Mouse (Mus musculus) spleen, adult 18-20 months (tissue): ENCODE measurements around the gene Sap30.
"Not testable (repeated sequence)": the region's sequence is repeated elsewhere in the genome, so short reads cannot be mapped to it uniquely, and the experiment has no call there.

Experiments used
- DNase-seq, 2 experiments: peaks; one replicate each; pipeline ENCODE4 v3.0.0; 2022; ENCODE audit warnings: mixed read lengths in 2 of 2

The Sap30 gene

DNA sequence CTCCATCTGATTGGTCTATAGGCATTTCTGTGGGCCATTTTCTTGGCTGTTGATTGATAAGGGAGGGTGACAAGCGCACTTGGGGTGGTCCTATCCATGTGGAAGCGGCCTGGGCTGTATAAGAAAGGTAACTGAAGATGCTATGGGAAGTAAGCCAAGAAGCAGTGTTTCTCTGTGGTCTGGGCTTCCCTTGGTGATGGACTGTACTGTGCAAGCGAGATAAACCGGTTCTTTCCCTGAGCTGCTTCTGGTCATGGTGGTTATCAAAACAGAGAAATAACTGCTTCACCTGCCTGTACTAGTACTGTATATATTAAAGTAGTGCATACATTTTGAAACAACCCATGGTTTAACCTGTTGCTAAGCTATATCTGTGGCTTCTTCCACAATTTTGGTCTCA lies 4.2 kb upstream of the Sap30 start:
- no peak for DNase-seq

DNA sequence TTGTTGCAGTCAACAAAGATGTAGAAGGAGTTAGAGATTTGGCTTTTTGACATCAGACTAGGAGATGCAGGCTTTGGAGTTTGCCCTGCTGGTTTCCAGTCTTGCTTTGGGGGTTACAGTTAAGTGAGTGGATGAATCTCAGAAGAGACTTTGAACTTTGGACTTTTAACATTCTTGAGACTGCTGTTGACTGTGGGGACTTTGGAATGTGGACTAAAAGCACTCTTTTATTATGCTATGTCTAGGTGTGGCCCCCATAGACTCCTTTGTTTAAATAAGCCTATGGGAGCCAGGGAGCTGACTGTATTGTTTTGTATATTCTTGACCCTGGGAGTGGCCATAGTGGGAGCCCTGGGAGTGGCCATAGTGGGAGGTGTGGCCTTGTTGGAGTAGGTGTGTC lies 2.2 kb upstream of the Sap30 start:
- no peak for DNase-seq

DNA sequence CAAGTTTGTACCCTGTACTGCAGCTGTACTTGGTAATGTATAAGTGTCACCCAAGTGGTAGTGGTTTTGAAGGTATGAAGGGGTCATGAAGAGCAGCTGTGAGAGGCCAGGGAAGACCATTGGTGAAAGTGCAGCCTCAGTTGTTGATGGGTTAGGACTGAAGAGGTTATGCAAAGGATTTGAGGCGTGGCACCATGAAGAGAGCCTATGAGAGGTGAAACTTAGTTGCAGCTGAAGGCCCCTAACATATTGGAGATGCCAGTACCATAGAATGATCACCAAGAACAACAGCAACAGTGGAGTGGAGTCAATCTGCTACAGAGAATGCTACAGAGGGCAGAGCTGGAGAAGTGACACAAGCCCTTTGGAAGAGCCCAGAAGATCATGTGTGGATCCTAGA lies 1.7 kb upstream of the Sap30 start:
- no peak for DNase-seq

DNA sequence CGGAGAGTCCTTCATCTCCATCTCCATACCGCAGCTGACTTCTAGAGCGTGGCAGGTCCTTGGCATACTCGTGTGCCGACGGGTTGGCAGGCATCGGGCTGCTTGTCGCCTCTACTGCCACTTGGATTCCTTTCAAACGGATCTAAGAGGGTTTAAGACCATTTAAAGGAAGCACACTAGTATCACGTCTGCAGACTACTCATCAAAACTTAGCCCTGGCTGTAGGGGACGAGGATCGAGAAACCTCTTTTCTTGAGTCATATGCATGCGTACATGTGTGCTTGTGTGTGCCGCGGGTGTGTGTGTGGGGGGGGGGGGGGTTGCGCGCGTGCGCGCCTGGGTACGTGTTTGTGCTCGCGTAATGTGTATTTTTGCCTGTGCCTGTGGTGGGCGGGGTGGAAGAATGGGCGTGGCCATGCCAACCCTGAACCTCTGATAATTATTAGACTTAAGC lies 679 bp upstream of the Sap30 start:
- peak; percentile 66 to 73 for DNase-seq

DNA sequence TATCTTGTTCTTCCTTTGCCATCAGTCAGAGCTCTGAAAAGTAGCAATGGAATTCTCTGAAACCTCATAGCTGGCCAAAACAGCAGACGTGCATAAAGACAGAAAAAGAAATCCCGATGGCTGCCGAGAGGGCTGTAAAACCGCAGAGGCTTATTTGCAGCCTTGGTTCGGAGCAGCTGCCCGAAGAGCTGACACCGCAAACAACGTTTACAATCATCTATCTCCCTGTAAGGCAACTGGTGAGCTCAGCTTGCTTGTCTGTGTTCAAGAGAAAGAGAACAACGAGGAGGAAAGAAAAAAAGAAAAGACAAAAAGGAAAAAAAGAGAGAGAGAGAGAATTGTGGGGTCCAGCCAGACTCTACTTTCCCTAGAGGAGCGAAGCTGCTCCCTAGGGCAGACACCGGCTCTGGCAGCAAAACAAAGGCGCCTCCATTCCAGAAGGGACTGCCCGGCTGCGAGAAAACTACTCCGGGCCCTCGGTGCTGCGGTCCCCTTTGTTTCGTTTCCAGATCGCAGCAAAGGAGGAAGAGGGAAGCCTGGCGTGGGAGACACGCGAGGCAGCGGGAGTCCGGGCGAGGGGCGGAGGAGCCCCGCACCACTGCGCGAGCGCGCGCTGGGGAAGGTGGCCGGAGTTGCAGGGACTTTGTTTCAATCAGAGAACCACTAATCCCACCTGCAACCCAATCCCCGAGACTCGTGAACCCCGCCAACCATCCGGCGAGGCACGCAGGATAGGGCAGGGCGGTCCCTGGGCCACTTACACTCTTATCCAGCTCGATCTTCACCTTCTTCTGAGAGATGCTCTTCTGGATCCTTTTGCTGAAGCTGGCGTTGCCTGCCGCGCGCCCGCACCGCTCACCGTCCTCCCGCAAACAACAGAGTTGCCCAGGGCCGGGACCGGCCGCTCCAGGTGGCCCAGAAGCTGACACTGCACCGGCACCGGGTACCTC lies 894 bp downstream of the Sap30 start:
- peak; percentile 30 to 49 for DNase-seq

DNA sequence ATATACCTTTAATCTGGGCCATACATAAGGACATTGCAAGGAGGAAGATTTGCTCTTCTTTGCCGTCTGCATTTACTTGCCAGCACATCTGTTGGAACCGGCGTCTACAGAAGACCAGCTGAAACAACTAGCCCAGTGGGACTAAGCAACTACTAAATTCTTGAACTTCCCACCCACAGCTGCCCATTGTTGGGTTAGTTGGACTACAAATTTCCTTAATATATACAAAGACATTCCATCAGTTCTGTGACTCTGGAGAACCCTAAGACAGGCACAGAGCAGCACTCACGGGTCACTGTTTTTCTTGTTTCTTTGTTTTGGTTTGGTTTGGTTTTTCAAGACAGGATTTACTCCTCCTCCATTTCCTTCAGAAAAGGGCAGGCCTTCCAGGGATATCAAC lies 7.1 kb downstream of the Sap30 start:
- DNase-seq = no peak

DNA sequence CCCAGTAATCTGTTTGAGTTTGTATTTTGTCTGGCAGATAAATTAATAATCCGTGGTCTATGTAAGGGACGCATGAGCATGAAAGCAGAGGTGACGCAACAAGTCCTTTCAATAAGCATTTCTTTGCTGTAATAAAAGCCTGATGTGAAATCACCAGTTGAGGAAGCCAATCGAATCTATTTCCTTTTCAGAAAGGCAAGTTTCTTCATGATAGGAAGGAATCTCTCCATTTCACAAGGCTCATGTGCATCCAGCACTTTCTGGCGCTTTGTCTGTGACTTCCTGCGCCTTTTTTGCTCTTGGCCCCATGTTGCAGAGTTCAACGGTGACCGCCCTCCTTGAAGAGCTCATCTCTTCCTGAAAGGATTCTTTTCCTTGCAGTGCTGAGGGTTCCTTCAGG lies 8.0 kb downstream of the Sap30 start:
- DNase-seq = no peak

DNA sequence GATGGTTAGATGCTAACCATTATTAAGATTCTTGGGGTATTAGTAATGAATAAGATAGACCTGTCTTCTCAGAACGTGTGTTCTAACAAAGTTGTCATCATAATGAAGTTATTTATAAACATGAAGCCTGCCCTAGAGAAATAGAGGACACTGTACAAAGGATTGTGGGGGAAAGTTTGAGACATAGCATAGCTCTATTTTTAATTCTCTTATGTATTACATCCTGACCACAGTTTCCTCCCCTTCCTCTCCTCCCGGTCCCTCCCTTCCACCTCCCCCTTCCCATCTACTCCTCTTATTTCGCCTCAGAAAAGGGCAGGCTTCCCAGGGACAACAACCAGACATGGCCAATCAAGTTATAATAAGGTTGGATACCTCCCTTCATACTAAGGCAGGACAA lies 9.3 kb downstream of the Sap30 start:
- DNase-seq = no peak

DNA sequence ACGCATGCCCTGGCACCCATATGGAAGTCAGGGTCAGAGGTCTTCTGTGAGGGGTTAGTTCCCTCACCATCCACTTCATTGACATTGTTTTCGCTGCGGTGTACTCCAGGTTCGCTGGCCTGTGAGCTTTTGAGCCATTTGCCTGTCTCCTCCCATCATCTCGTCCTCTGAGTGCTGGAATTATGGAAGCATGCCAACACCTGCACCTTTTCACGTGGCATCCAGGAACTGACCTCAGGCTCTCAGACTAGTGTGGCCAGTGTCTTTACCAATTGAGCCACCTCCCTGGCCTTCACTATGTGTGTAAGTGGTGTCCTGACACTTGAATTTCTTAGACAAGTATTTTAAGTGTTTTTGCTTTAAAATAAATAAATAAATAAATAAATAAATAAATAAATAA lies 13.9 kb downstream of the Sap30 start:
- DNase-seq = no peak

DNA sequence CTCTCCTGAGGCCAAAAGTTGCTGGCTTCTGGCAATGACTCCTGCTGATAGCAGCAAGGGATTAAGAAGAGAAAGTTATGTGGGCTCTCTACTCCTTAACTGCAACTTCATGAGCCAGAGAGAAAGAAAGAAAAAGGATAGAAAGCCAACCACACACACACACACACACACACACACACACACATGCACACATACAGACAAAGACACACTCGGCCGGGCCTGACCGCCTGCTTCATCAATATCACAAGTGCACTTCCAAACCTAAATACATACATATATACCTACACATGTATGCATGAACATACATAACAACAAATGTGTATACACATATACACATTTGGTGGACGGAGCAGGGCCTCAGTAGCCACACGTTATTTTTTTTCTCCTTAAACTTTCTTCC lies 16.8 kb downstream of the Sap30 start:
- DNase-seq = no peak

DNA sequence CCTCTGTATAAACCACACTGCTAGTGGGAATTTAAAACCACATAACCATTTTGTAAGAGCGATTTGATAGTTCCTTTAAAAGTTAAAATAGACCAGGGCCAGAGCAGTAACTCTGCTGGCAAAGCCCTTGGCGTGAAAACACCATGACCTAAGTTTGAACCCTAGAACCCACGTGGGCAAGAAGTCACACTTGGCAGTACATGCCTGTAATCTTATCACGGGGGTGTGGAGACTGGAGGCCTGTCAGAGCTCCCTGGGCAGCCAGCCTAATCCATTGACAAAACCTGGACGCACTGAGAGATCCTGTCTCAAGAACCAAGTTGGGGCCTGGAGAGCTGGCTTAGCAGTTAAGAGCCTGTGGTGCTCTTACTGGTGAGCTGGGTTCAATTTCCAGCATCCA lies 19.0 kb downstream of the Sap30 start:
- no peak for DNase-seq

DNA sequence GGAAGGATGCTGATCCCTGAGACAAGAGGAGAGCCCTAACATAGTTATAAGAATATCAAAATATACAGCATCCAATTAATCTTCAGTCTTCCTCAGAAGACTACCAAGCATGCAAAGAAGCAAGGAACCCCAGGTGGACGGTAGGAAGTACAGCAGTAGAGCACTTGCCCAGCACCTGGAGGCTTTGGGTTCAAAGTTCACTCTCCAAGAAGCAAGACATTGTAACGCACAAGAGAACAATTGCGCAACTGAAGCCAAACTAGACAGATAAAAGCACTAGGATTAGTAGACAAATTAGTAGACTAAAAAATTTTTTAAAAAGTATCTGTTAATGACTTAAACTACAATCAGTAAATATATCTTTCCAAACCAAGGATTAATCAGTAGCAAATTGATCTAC lies 23.9 kb downstream of the Sap30 start:
- no peak for DNase-seq

DNA sequence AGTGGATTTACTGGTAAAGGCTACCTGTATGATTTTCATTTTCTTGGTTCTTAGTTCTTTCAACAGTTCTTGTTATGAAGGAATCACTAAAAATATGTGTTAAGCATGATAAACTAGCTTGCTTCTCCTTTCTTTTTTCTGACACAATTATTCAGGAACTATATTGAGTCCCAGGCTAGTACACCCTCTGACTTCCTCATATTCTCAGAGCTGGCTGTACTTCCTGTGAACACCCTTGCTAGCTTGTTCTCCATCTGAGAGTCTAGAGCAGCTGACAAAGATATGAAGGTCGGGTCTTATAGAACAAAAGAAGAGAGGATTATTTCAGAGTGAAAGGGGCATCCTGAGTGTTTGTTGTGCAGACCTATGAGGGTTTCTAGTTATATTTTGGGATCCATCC lies 24.8 kb downstream of the Sap30 start:
- no peak for DNase-seq

DNA sequence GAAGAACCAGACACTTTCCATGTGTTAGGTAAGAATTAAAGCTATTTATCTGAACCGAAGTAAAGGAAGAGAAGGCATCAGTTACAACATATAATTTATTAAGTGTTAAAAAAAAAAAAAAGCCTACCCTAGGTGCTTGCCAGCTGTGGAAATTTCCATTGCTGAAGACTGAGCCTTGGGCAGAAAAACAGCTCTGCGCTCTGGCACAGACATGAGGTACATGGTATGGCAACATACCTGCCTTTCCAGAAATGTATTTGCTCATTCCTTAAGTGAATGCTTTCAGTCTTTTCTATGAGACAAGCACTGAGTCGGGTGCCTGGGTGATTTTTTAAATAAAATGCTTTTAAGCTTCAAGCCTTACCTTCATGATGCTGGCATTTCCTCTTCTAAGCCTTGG lies 29.7 kb downstream of the Sap30 start:
- no peak for DNase-seq

DNA sequence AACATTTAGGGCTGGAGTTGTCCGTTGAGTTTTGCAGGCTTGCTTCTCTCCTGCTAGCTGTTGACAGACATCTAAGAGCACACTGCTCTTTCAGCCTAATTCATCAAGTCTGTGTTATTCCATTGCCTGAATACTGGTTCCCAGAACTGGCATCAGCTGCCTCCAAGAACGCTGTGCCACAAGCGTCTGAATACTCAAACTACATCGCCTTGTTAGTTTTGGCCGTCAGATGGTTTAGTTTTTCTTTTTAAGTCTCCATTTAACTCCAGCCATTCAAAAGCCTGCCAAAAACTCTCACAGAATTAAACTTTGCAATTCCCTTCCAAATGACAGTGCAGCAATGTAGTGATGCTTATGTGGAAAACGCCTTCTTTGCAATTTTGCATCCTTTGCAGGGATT lies 30.5 kb downstream of the Sap30 start:
- no peak for DNase-seq

DNA sequence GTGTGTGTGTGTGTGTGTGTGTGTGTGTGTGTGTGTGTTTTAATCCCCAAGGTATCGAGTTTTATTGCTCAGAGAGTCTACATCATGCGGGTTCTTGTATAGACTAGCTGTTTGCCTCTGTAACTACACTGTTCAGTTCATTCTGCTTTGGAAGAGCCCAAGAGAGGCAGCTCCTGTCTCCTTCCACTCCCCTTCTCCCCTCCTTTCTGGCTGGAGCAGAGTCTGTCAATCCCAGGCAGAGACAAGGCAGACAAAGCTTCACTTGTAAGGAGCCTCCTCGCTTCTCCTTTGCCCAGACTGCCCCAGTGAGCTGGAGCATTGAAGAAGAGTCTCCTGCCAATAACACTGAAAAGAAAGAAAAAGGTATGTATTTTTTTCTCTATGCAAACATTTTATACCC lies 31.9 kb downstream of the Sap30 start, which contains the start of gene Scrg1:
Gene Scrg1 (plus strand): TSS at position 159 of the 400 bp plus-strand sequence.
- DNase-seq = no peak

DNA sequence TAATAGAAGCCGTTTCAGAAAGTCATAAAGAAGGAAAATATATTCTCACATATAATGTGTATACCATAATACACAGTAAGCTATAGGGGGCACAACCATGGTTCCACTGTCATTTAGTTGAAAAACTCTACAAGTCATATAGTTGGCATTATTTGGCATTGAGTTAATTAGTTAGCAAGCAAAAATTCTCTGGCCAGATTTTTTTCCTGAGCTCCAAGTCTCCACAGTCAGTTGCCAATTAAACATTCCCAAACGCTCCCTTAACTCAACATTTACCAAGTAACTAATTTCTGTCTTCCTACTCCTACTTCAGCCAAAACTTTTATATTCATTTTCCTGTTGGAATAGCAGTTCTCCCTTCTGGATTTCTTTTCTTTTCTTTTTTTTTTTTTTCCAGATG lies 34.3 kb downstream of the Sap30 start:
- no peak for DNase-seq

DNA sequence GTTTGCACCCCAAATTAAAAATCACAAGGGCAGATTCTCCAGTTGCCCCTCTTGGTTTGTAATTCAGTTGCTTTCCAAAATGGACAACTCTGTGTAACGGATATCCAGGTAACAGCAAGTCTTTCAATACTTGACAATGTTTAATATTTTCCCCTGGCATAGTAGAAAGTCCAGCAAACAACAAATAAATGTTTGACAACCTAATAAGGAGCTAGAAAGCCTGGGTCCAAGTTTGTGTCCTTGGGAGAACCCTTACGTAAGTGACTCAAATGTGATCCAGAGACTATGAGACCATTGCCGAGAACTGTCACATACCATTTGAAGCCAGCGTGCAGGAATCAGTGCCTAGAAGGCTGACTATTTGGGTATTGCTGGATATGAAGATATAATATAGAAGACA lies 35.8 kb downstream of the Sap30 start:
- no peak for DNase-seq

DNA sequence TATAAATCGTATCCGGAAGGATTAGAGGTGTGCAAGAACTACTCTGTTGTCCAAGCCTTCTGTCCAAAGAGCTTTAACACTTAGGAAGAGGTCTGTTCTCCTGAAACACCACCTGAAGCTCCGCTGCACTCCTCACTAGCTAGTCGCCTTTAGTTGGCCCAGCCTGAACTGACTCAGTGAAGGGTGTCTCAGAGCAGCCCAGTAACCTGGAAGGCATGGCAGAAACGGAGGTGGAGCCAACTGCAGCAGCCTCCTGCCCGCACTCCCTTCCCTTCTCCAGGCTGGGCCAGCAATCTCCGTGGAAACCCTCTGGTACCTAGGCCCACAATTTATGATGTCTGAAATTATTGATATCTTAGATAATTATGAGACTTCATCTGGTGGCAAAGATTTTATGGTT lies 36.9 kb downstream of the Sap30 start:
- DNase-seq = no peak

DNA sequence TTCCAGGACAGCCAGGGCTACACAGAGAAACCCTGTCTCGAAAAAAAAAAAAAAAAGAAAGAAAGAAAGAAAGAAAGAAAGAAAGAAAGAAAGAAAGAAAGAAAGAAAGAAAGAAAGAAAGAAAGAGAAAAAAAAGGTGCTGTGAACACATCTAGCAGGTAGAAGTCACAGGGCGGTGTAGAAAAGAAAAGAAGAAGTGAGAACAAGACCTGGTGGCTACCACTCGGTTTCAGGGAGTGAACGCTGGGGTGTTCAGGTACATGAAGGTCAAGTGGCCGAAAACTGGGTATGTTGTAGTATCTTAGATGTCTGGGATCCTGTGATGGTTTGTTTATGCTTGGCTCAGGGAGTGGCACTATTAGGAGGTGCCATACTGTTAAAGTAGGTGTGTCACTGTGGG lies 41.8 kb downstream of the Sap30 start:
- DNase-seq = not testable (repeated sequence)

DNA sequence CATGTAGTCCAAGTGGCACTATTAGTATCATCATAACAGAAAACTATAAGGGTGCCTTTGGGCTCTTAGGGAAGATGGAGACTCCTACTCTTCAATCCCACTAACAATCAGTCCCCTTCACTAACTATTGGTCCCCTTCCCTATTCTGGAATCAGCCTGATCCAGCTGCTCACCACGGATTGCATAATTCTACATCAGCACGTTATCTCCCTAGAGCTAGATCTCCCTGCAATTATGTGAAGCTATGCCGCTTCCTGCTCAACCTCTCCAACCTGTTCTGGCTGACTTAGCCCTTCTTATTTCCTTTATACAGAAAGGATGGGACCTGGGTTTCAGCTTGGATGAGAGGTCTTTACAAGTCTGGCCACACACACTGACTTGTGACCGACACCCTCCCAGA lies 44.4 kb downstream of the Sap30 start:
- no peak for DNase-seq

DNA sequence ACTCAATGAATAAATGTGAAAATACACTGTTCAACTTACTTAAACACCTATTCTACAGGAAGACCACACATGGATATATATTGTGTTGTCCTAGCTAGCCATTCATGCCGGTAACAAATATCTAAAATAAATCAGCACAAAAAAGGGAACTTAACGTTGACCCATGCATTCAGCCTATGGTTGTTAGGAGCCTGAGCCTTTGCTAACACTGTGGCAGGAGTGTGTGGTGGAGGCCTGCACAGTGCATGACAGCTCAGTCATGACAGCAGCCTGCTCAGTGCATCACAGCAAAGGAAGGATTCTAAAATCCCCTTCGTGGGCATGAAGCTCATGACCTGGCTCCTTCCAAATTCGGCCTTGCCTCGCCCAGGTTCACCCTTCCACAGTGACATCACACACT lies 46.1 kb downstream of the Sap30 start:
- DNase-seq = no peak

DNA sequence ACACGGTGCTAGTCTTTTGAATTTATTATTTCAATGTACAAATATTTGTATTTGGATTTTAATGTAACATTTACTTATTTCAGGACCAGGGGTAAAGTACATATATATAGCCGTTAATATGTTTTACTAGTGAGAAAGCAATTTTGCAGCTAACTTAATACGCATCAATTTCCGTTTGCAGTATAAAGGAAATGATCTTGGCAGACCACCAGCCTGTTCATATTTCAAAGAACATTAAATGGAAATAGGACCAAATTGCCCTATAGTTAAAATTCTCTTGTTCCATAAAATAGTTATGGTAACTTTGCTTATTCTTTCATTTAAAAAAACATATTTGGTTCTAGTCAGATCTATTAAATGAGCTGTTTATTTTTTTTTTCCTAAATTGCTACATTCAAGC lies 46.5 kb downstream of the Sap30 start:
- DNase-seq = no peak

DNA sequence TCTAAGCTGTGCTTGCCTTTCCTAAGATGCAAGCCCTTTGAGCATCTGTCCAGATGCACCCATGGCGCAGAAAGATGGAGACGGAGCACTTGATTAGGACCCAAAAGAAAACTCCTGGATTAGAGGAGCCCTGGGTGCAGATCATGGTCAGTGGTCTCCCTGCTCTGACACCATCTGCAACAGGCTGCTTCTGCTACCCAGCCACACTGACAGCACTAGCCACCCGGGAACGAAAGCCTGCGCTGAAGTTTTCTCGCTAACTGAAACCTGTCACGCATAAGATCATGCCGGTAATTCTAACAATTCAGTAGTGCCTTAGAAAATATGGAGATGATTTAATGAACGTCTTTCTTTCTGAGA lies 51.2 kb downstream of the Sap30 start:
- DNase-seq = no peak
